Mouse (Mus musculus) megakaryocyte-erythroid progenitor cell, adult 5-6 weeks (primary cell): Measurements from ENCODE around the gene Gm8369. TPM values are rescaled to one million over a fixed set of nuclear protein-coding genes. Genes with fewer than 3 reads are reported as not detected.
"Not testable (repeated sequence)": the region's sequence is repeated elsewhere in the genome, so short reads cannot be mapped to it uniquely, and the experiment has no call there.

Source experiments
- ATAC-seq: replicated peaks from 2 replicates; pipeline ENCODE4 v1.8.0; 2016; ENCODE audit warnings: mild to moderate bottlenecking, inconsistent platforms; ENCODE audit not compliant: severe bottlenecking, poor library complexity, low FRiP score, low TSS enrichment
- total RNA-seq, 2 experiments: library from RNA; stranded (forward) in 1 of 2; stranded (reverse) in 1 of 2; fragments of 200-1000, 215-1000 nt in 1 of 2; fragments of >200 nt in 1 of 2; fragmentation: Nextera tagmentation in 1 of 2; gene quantifications; 2 replicates each; pipeline ENCODE4 v1.2.3; 2014 to 2017

The Gm8369 gene
- 0.59 and 1.0 TPM in 2 replicates for total RNA-seq (2014; fragmentation: Nextera tagmentation)
- total RNA-seq (2017): not detected in 2 replicates

DNA sequence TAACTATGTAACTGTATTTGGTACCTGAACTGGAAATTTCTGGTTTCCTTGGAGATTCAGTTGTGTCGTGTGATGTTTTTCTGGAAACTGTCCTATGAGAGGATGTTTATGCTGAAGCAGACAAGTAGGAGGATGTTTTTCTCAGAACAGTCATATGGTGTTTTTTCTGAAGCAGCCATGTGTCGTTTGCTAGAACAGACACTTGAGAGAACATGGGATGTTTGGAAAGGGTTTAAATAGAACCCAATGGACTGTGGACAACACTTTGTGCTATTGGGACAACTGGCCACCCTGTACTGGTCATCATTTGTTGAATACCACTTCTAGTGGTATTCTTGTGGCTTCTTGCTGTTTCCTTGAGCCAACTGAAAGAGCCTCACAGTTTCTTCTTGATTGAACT is at the start of gene Gm8369:
Gene Gm8369 (plus strand): TSS at position 193 of the 400 bp plus-strand sequence.
- no peak for ATAC-seq

- ATAC-seq: no peak
These were observed 42.4 kb upstream of the Gm8369 start, which contains the start of gene Ms4a4b for GRCm38 (mm10) chr19:11443338-11443737. Gene Ms4a4b, plus strand, starts transcription at chr19:11443553.

- no peak for ATAC-seq
These were observed 41.8 kb upstream of the Gm8369 start for GRCm38 (mm10) chr19:11443964-11444363.

DNA sequence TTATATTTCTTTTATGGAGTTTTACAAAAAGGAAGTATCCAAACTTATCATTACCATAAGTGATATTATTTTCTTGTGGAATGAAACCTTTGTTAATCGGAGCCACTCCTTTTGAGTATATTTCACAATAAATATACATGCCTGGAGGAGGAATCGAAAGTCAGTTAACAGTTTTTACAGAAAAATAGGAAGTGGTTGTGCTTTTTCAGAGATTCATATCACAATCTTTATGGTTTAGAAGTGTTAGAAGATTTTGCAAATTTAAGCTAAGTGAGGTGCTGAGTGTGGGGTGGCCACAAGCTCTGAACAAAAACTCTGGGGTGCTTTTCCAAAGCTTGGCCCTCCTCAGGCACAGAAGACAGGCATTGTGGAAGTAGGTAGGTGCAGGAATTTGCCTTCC is 38.5 kb upstream of the Gm8369 start:
- ATAC-seq: no peak

DNA sequence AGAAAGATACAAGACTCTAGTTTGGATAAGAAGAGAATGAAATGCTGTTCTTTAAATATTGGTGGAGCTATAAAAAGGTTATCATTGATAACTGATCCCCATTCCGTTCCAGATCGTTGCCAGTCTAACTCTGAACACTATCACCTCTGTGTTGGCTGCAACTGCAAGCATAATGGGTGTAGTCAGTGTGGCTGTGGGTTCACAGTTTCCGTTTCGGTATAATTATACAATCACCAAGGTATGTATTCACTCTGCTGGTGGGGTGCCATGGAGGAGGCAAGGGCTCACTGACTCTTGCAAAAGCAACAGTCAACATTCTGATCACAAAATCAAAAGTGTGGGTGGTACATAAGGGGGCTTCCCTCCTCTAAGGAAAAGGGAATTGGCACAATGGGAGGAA is 26.7 kb upstream of the Gm8369 start:
- not testable (repeated sequence) for ATAC-seq

DNA sequence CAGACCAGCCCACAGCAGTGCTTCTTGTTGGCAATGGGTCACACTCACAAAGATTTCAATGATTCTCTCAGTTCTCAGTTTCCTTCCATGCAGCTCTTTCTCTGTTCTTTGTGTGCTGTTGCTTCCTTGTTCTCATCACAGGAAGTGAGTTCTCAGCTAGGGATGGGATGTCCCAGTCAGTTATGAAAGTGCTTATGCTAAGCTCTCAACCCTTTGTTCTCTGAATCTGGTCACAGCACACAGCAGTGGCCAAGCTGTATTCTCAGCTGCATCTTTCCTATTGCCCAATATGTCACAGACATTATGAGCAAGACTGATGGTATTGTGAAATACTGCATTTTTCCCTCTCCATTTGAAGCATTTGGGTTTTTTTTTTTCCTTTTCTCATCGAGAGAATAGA is 20.9 kb upstream of the Gm8369 start:
- ATAC-seq: not testable (repeated sequence)

DNA sequence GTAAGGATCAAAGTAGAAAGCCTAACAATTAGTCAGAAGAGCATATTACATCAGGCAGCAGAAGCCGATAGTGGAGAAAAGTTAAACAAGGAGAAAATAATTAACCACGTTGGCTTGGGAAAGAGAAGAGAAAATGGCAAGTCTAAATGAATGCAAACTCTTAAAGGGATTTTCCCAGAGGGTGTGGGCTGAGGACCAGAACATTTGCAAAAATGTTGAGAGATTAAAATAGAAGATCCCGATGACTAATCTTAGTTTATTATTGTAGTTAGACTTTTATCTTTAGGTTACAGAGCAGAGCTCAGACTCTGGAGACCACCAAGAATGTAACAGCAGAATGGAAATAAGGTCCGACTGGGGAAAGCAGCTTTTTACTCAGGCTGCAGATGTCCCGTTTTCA is 19.3 kb upstream of the Gm8369 start:
- no peak for ATAC-seq

DNA sequence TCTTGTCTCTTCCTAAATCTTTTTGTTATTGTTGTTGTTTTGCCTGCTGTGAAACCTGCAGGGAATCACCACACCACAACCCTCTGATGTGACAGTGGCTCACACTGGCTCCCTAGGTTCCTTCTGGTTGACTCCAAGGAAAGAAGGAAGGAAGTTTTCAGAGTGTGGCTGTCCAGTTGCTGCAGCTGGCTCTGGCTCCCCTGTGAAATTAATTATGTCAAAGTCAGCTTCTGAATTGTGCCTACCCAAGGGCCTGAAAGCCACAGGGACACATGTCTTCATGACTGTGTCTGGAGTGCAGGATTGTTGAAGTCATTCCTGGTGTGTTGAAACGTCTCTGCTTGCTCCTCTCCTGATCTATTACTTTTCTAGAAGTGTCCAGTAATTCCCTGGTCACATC is 17.4 kb upstream of the Gm8369 start:
- ATAC-seq: not testable (repeated sequence)

- ATAC-seq: not testable (repeated sequence)
These were observed 16.5 kb upstream of the Gm8369 start, which contains the start of gene Ms4a6c for GRCm38 (mm10) chr19:11469215-11469614. Gene Ms4a6c, plus strand, starts transcription at chr19:11469366.

DNA sequence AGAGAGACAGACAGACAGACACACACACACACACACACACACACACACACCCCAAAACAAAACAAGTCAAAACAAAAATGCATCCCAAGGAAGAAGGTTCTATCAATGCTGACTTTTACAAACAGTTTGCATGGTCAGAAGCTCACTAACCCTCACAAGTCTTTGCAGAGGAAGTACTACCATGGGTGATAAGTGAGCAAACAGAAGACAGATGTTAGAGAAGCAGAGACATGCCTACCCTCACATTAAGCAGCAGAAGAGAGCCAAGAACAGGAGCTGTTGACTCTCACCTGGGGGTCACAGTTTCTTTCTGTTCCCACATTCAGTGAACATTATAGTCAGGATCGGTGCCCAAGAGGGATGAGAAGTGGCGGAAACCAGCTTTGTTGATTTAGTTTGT is 6.0 kb upstream of the Gm8369 start:
- ATAC-seq: no peak

DNA sequence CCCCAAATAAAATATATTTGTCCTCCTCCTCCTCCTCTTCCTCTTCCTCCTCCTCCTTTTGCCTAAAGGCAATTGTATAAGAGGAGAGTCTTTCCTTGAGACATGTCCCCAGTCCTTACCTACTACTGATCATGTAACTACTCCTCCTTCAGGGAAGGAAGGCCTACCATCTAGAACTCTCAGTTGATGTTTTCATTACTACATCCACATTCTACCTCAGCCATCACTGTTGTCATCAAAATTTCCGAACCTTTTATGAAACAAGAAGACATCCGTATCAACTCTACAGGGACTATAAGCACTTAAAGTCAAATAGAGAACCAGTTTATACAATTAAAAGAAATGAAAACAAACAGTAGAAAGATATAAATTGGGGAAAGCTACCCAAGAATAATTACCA is 3.1 kb upstream of the Gm8369 start:
- ATAC-seq: no peak

DNA sequence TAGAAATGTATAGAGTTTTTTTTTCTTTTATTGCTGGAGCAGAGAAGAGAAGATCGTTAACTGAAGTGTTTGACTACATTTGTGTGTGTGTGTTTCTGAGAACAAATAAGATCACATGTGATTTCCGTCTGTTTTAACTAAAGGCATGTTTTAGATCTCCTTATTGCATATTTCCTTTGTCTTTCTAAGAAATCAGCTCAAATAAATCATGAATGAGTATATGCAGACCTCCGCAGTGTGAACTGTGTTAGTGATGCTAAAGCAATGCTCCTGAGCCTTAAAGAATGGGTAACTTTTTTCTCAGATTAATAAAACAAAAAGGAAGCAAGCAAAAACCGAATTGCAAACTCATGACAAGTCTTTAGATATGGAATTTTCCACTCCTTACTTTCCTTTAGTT is 1.8 kb upstream of the Gm8369 start:
- ATAC-seq: no peak

- no peak for ATAC-seq
These were observed 1.4 kb upstream of the Gm8369 start for GRCm38 (mm10) chr19:11484388-11484787.

DNA sequence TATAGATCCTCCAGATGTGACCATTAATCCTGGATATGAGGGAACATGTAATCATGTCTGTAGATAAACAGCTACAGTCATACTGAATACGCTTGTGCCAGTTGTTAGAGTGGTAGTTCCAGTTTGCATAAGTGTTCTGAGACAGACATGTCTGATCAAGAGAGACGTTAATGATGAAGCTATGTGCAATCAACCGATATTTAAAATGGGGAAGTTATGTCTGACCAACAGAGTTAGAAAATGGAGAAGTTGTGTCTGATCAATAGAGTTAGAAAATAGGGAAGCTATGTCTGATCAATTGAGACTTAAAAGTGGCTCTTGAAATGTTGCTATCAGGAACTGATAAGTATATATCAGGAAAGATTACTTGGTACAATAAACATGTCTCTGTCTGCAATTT is 472 bp upstream of the Gm8369 start:
- ATAC-seq: no peak

GRCm38 (mm10) chr19:11486599-11486998 is 861 bp downstream of the Gm8369 start:
- no peak for ATAC-seq

GRCm38 (mm10) chr19:11491406-11492189 is 5.9 kb downstream of the Gm8369 start:
- ATAC-seq: no peak

DNA sequence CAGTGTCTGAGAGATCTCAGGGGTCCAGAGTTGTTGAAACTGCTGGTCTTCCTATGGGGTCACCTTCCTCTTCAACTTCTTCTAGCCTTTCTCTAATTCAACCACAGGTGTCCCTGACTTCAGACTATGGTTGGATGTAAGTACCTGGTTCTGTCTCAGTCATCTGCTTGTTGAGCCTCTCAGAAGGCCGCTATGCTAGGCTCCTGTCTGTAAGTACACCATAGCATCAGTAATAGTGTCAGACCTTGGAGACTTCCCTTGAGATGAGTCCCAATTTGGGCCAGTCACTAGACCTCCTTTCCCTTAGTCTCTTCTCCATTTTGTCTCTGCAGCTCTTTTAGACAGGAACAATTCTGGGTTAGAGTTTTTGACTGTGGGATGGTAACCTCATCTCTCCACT is 6.9 kb downstream of the Gm8369 start:
- ATAC-seq: no peak

DNA sequence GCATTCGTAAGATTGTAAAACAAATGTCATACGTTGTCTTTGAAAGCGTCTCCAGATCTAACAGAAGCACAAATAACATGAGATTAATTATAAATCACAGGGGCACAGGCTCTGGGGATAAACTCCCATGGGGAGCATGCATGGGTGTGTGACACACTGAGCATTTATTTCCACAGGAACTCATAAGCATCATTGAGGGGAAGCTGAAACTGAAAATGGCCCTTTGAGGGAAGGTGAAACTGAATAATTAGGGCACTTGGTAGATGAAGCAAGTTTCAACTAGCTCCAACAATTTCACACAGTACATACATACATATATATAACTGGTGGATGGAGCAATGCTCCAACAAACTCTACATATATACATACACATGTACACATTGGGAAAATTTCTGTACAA is 8.8 kb downstream of the Gm8369 start:
- ATAC-seq: no peak

GRCm38 (mm10) chr19:11496361-11496760 is 10.6 kb downstream of the Gm8369 start:
- no peak for ATAC-seq

- ATAC-seq: not testable (repeated sequence)
These were observed 11.6 kb downstream of the Gm8369 start for GRCm38 (mm10) chr19:11497300-11497699.

GRCm38 (mm10) chr19:11500796-11501195 is 15.1 kb downstream of the Gm8369 start:
- ATAC-seq: no peak
